Mouse (Mus musculus) layer of hippocampus, adult 18-20 months (tissue): ENCODE measurements around the gene Gprc5a. TPM values are rescaled to one million over a fixed set of nuclear protein-coding genes. Genes with fewer than 3 reads are reported as not detected.

Source experiments
- DNase-seq, 2 experiments: peaks; one replicate each; pipeline ENCODE4 v3.0.0; 2022; ENCODE audit warnings: low spot score in 2 of 2
- long read RNA-seq: library from polyadenylated mRNA; stranded (forward); transcript quantifications from one replicate; pipeline ENCODE4 v2.0.0, GENCODE M21; 2021
- total RNA-seq, 2 experiments: library from RNA; stranded (reverse); gene quantifications; 2 replicates each; pipeline ENCODE4 v1.2.3; 2021

Gene Gprc5a
- total RNA-seq: under 1 TPM; 0.25 to 0.30 TPM
- long read RNA-seq: 0 reads

GRCm38 (mm10) chr6:135065236-135065957 is at the start of gene Gprc5a:
TSS of gene Gprc5a (plus strand) at chr6:135065651.
- no peak for DNase-seq

GRCm38 (mm10) chr6:135017211-135017610 is 48.2 kb upstream of the Gprc5a start:
- no peak for DNase-seq

GRCm38 (mm10) chr6:135019564-135019963 is 45.9 kb upstream of the Gprc5a start:
- no peak for DNase-seq

- no peak for DNase-seq
Measured at GRCm38 (mm10) chr6:135021633-135022032, 43.8 kb upstream of the Gprc5a start.

GRCm38 (mm10) chr6:135023379-135023778 is 42.1 kb upstream of the Gprc5a start:
- no peak for DNase-seq

- no peak for DNase-seq
Measured at GRCm38 (mm10) chr6:135024781-135025420, 40.5 kb upstream of the Gprc5a start.

- peak in 1 of 2 experiments; percentile 55 for DNase-seq
Measured at GRCm38 (mm10) chr6:135026232-135026631, 39.2 kb upstream of the Gprc5a start.

- no peak for DNase-seq
Measured at GRCm38 (mm10) chr6:135026755-135027154, 38.7 kb upstream of the Gprc5a start.

- no peak for DNase-seq
Measured at GRCm38 (mm10) chr6:135029246-135029645, 36.2 kb upstream of the Gprc5a start.

- DNase-seq: no peak
Measured at GRCm38 (mm10) chr6:135038674-135039073, 26.8 kb upstream of the Gprc5a start.

GRCm38 (mm10) chr6:135040275-135040871 is 25.1 kb upstream of the Gprc5a start:
- no peak for DNase-seq

GRCm38 (mm10) chr6:135041930-135042329 is 23.5 kb upstream of the Gprc5a start:
- DNase-seq: no peak

GRCm38 (mm10) chr6:135047276-135047675 is 18.2 kb upstream of the Gprc5a start:
- no peak for DNase-seq

GRCm38 (mm10) chr6:135048509-135048908 is 16.9 kb upstream of the Gprc5a start:
- DNase-seq: no peak

- DNase-seq: peak in 1 of 2 experiments; percentile 50
Measured at GRCm38 (mm10) chr6:135048956-135049355, 16.5 kb upstream of the Gprc5a start.

- DNase-seq: no peak
Measured at GRCm38 (mm10) chr6:135053789-135054188, 11.7 kb upstream of the Gprc5a start.

- no peak for DNase-seq
Measured at GRCm38 (mm10) chr6:135055882-135056281, 9.6 kb upstream of the Gprc5a start.

- no peak for DNase-seq
Measured at GRCm38 (mm10) chr6:135060728-135061127, 4.7 kb upstream of the Gprc5a start.

- DNase-seq: no peak
Measured at GRCm38 (mm10) chr6:135064621-135065020, 830 bp upstream of the Gprc5a start.

GRCm38 (mm10) chr6:135066795-135067445 is 1.5 kb downstream of the Gprc5a start:
- no peak for DNase-seq

- no peak for DNase-seq
Measured at GRCm38 (mm10) chr6:135068221-135068620, 2.8 kb downstream of the Gprc5a start.

GRCm38 (mm10) chr6:135069856-135070255 is 4.4 kb downstream of the Gprc5a start:
- DNase-seq: no peak
